Mouse (Mus musculus): ENCODE data around the gene Ttc21b. TPM values are rescaled to one million over a fixed set of nuclear protein-coding genes. Genes with fewer than 3 reads are reported as not detected.

Ttc21b gene
- polyA plus RNA-seq, 1 experiment from 2014 or later = 12.5 TPM

GRCm38 (mm10) chr2:66170721-66171120 is 85.7 kb downstream of the Ttc21b start:
- Histone ChIP-seq H3K27me3 (no peaks in the 10 kb centered on the region), H3K4me3 (no peak overlapping the region), H3K27ac (no peak overlapping the region), H3K36me3 (no peaks in the 10 kb centered on the region), H3K9me3 (no peaks in the 10 kb centered on the region), H3K4me1 (no peaks in the 10 kb centered on the region), H3K4me2 (no peak overlapping the region), H3K9ac (no peak overlapping the region)
- WGBS = 78% methylated on average over 11 of the region's 11 CpGs
- no peak for ATAC-seq (ENCODE audit: insufficient number of reproducible peaks, low FRiP score, low TSS enrichment, low read depth)

GRCm38 (mm10) chr2:66165025-66165424 is 91.4 kb downstream of the Ttc21b start:
- H3K27ac ChIP-seq = no peak overlapping the region
- no peak overlapping the region for H3K4me3 ChIP-seq
- H3K9ac ChIP-seq = no peak overlapping the region
- no peaks in the 10 kb centered on the region for H3K36me3 ChIP-seq
- no peak for ATAC-seq (ENCODE audit: insufficient number of reproducible peaks, low FRiP score, low TSS enrichment, low read depth)
- no peaks in the 10 kb centered on the region for H3K9me3 ChIP-seq
- WGBS = 95% methylated on average over 8 of the region's 8 CpGs
- H3K27me3 ChIP-seq = no peaks in the 10 kb centered on the region
- H3K4me2 ChIP-seq = no peak overlapping the region
- no peaks in the 10 kb centered on the region for H3K4me1 ChIP-seq

DNA sequence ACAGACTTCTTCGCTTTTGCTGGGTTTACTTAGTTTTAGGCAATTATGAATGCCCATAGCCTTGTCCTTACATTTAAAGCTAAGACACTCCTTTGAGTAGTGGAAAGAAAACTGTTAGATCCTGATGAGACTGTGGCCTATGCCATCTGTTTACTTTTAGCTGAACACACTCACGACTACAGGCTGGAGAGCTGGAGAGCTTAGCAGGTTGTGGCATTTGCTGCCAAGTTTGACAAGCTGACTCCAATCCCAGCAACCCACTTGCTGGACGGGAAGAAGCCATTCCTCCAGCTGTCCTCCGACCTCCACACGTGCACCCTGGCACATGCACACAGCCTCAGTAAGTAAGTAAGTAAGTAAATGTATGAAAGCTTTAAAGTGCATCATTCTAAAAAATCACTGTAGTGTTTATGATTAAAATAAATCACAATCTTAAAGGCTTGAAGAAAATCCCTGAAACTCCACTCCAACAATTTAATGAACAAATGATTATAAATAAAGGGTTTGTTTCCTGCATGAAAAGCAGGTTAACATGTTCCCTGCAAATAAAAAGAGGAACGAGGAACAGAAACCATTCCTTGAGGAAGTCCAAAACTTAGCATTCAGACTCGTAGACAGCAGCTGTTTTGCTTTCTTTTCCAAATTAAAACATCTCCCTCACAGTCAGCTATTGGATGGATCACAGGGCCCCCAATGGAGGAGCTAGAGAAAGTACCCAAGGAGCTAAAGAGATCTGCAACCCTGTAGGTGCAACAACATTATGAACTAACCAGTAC is 98.1 kb downstream of the Ttc21b start:
- WGBS = 49% methylated on average over 7 of the region's 7 CpGs
- H3K9ac ChIP-seq = no peak overlapping the region
- H3K9me3 ChIP-seq = no peaks in the 10 kb centered on the region
- H3K4me3 ChIP-seq = no peak overlapping the region
- H3K4me1 ChIP-seq = no peaks in the 10 kb centered on the region
- H3K27ac ChIP-seq = no peak overlapping the region
- no peak overlapping the region for H3K4me2 ChIP-seq
- H3K36me3 ChIP-seq = no peaks in the 10 kb centered on the region
- no peak for ATAC-seq (ENCODE audit: insufficient number of reproducible peaks, low FRiP score, low TSS enrichment, low read depth)
- no peaks in the 10 kb centered on the region for H3K27me3 ChIP-seq

- Histone ChIP-seq H3K4me2 (no peak overlapping the region), H3K36me3 (no peaks in the 10 kb centered on the region), H3K4me1 (peaks cover 2% of the 10 kb centered on the region; the same call in 1 of the 2 replicates), H3K4me3 (no peak overlapping the region), H3K27me3 (no peaks in the 10 kb centered on the region), H3K9ac (no peak overlapping the region), H3K9me3 (no peaks in the 10 kb centered on the region), H3K27ac (no peak overlapping the region)
- WGBS = 82% methylated on average over 2 of the region's 2 CpGs
- no peak for ATAC-seq (ENCODE audit: insufficient number of reproducible peaks, low FRiP score, low TSS enrichment, low read depth)
Observed at GRCm38 (mm10) chr2:66151436-66151835, 105.0 kb downstream of the Ttc21b start.

DNA sequence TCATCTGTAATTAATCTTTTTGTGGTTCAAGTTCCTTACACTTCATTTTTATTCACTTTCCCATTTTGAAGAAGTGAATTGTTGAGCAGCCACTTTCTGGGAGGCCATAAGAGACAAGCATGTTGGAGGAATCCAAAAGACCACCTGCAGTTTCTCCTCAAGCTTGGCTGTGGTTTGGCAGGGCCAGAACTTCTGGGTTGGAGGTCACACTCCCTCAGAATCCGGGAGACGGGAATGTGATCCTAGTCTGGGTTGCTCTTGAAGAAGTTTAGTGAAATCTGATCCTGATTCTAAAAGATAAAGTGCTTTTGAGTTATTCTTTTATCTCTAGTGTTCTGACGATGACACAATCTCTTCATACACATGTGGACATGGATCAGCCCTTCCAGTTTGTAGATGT is 105.9 kb downstream of the Ttc21b start:
- no peak overlapping the region for H3K4me2 ChIP-seq
- WGBS = 41% methylated on average over 3 of the region's 3 CpGs
- H3K27ac ChIP-seq = no peak overlapping the region
- H3K36me3 ChIP-seq = no peaks in the 10 kb centered on the region
- ATAC-seq (ENCODE audit: insufficient number of reproducible peaks, low FRiP score, low TSS enrichment, low read depth) = no peak
- no peak overlapping the region for H3K4me3 ChIP-seq
- H3K9ac ChIP-seq = no peak overlapping the region
- H3K4me1 ChIP-seq = peaks cover 3% of the 10 kb centered on the region; the same call in 1 of the 2 replicates
- no peaks in the 10 kb centered on the region for H3K9me3 ChIP-seq
- H3K27me3 ChIP-seq = no peaks in the 10 kb centered on the region

GRCm38 (mm10) chr2:66148654-66149230 is 107.7 kb downstream of the Ttc21b start:
- 76% methylated on average over 10 of the region's 10 CpGs for WGBS
- Histone ChIP-seq H3K27ac (no peak overlapping the region), H3K9me3 (no peaks in the 10 kb centered on the region), H3K9ac (no peak overlapping the region), H3K4me3 (no peak overlapping the region), H3K4me1 (peaks cover 8% of the 10 kb centered on the region; the same call in 1 of the 2 replicates), H3K36me3 (no peaks in the 10 kb centered on the region), H3K27me3 (no peaks in the 10 kb centered on the region), H3K4me2 (no peak overlapping the region)
- no peak for ATAC-seq (ENCODE audit: insufficient number of reproducible peaks, low FRiP score, low TSS enrichment, low read depth)

GRCm38 (mm10) chr2:66146473-66146872 is 109.9 kb downstream of the Ttc21b start:
- no peak overlapping the region for H3K27ac ChIP-seq
- no peak overlapping the region for H3K4me2 ChIP-seq

DNA sequence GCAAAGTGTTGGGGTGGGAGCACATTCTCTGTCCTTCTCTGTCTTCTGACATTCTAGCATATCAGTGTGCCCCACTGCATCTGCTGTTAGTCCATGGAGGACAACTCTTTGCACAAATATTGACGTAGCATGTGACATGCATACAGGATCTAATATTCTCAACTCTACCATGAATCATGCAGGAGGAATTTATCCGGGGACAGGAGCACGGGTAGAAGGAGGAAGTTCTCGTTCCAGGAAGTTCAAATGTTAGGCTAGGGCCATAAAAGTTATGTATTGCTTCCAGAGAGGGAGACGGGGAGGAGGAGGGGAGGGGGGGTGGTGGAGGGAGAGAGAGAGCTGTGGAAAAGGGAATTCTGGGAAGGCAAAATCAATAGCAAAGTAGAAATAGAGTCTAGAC is 111.6 kb downstream of the Ttc21b start:
- no peak for ATAC-seq (ENCODE audit: insufficient number of reproducible peaks, low FRiP score, low TSS enrichment, low read depth)
- H3K27ac ChIP-seq = no peak overlapping the region
- no peaks in the 10 kb centered on the region for H3K36me3 ChIP-seq
- H3K4me2 ChIP-seq = no peak overlapping the region
- H3K4me3 ChIP-seq = no peak overlapping the region
- H3K4me1 ChIP-seq = peaks cover 8% of the 10 kb centered on the region; the same call in 1 of the 2 replicates
- 7% methylated on average over 5 of the region's 5 CpGs for WGBS
- H3K9ac ChIP-seq = no peak overlapping the region
- no peaks in the 10 kb centered on the region for H3K27me3 ChIP-seq
- no peaks in the 10 kb centered on the region for H3K9me3 ChIP-seq

More at GRCm38 (mm10) chr2:66146473-66146872, 109.9 kb downstream of the Ttc21b start:
- H3K27me3 ChIP-seq = no peaks in the 10 kb centered on the region
- 38% methylated on average over 4 of the region's 4 CpGs for WGBS
- no peaks in the 10 kb centered on the region for H3K36me3 ChIP-seq
- H3K9ac ChIP-seq = no peak overlapping the region
- H3K4me3 ChIP-seq = no peak overlapping the region
- H3K4me1 ChIP-seq = peaks cover 8% of the 10 kb centered on the region; the same call in 1 of the 2 replicates
- no peak for ATAC-seq (ENCODE audit: insufficient number of reproducible peaks, low FRiP score, low TSS enrichment, low read depth)
- H3K9me3 ChIP-seq = no peaks in the 10 kb centered on the region

DNA sequence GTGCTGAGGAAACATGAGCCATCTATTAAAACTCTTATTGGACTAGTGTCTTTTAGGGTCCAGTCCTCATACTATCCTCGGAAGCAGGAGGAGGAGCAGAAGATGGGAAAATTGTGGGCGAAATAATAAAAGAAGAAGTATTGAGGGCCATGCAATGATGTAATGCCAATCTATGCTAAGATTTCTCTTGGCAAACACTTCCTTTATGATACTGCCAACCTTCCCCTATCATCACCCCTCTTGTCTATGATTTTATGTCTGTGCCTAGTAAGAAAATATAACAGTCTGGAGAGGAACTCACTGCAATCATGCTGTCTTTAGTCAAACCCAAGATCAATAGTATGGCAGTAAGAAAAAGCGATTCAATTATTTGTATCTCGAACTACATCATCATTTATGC is 113.1 kb downstream of the Ttc21b start:
- H3K9me3 ChIP-seq = no peaks in the 10 kb centered on the region
- H3K27ac ChIP-seq = no peak overlapping the region
- H3K4me2 ChIP-seq = no peak overlapping the region
- no peak for ATAC-seq (ENCODE audit: insufficient number of reproducible peaks, low FRiP score, low TSS enrichment, low read depth)
- no peaks in the 10 kb centered on the region for H3K27me3 ChIP-seq
- no peak overlapping the region for H3K9ac ChIP-seq
- no peaks in the 10 kb centered on the region for H3K36me3 ChIP-seq
- H3K4me3 ChIP-seq = no peak overlapping the region
- WGBS = 89% methylated on average over 4 of the region's 4 CpGs
- H3K4me1 ChIP-seq = peaks cover 8% of the 10 kb centered on the region; the same call in 1 of the 2 replicates

DNA sequence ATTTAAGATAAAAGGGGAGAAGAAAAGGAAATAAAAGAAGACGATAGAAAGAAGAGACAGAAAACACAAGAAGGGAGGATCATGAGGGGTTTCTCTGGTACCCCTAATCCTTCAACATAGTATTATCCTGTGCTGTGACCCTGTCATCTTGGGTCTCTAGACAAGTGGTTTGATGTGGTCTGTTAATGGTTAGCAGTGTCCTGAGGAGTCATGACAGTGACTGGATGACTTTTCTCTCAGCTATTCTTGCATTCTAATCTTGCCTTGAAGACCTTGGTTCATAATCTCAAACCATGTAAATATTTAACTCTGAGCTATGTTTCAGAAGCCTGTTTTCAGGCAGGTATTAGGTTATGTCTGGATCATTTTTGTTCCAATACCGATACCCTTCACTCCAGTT is 113.7 kb downstream of the Ttc21b start:
- Histone ChIP-seq H3K36me3 (no peaks in the 10 kb centered on the region), H3K4me2 (no peak overlapping the region), H3K4me1 (peaks cover 8% of the 10 kb centered on the region; the same call in 1 of the 2 replicates), H3K4me3 (no peak overlapping the region), H3K9ac (no peak overlapping the region), H3K9me3 (no peaks in the 10 kb centered on the region), H3K27me3 (no peaks in the 10 kb centered on the region), H3K27ac (no peak overlapping the region)
- ATAC-seq (ENCODE audit: insufficient number of reproducible peaks, low FRiP score, low TSS enrichment, low read depth) = no peak
- 89% methylated on average over 2 of the region's 2 CpGs for WGBS

DNA sequence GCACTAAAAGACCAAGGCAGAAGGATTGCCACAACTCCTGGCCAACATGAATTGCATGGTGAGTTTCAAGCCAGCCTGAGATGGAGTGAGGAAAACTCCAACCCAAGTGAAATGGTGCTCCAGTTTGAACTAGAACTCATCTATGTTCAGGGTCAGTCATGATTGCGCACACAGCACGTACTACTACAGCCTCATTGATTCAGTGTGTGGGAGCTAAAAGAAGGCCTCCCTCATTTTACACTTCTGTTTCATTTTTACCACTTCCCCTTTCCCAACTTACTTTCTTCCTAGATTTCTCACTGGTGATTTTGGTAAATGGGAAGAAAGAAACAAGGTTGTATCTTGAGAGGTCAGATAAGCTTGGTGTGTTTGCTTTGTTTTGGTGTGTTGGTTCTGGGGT is 114.1 kb downstream of the Ttc21b start:
- H3K9me3 ChIP-seq = no peaks in the 10 kb centered on the region
- ATAC-seq (ENCODE audit: insufficient number of reproducible peaks, low FRiP score, low TSS enrichment, low read depth) = no peak

GRCm38 (mm10) chr2:66140246-66140645 is 116.2 kb downstream of the Ttc21b start:
- ATAC-seq (ENCODE audit: insufficient number of reproducible peaks, low FRiP score, low TSS enrichment, low read depth) = no peak
- Histone ChIP-seq H3K9ac (no peak overlapping the region), H3K4me3 (no peak overlapping the region), H3K9me3 (no peaks in the 10 kb centered on the region), H3K4me1 (0 out of 2 replicates have a peak, but pooled peaks cover 4% of the 10 kb centered on the region), H3K36me3 (no peaks in the 10 kb centered on the region), H3K27ac (no peak overlapping the region), H3K27me3 (no peaks in the 10 kb centered on the region), H3K4me2 (no peak overlapping the region)
- 34% methylated on average over 4 of the region's 4 CpGs for WGBS

More for the DNA sequence above, 114.1 kb downstream of the Ttc21b start:
- no peaks in the 10 kb centered on the region for H3K27me3 ChIP-seq
- no peak overlapping the region for H3K27ac ChIP-seq
- peaks cover 8% of the 10 kb centered on the region; the same call in 1 of the 2 replicates for H3K4me1 ChIP-seq
- no peak overlapping the region for H3K4me3 ChIP-seq
- no peaks in the 10 kb centered on the region for H3K36me3 ChIP-seq
- 92% methylated on average over 2 of the region's 2 CpGs for WGBS
- H3K4me2 ChIP-seq = no peak overlapping the region
- H3K9ac ChIP-seq = no peak overlapping the region
